Mouse (Mus musculus) hindbrain, embryonic 14.5 days (tissue): Measurements from ENCODE around the gene Qrfpr. TPM values are rescaled to one million over a fixed set of nuclear protein-coding genes. Genes with fewer than 3 reads are reported as not detected.
A peak's percentile ranks its signal among the peaks of the same experiment; 100 is the strongest.

Experiments
- ATAC-seq: fragments of 200-750 bp; cut with Nextera tagmentation; 2 replicates; pipeline ENCODE4 v1.8.0; 2017; ENCODE audit warnings: moderate number of reproducible peaks, mild to moderate bottlenecking, moderate TSS enrichment, moderate library complexity; ENCODE audit not compliant: low FRiP score
- DNase-seq: peaks from one replicate; pipeline ENCODE4 v3.0.0-alpha.2; 2015; ENCODE audit warnings: low spot score
- H3K27ac ChIP-seq: fragments of 300-500 bp; sonication (generic); 2 replicates; pipeline ENCODE4 v1.5.1; 2014; ENCODE audit warnings: mild to moderate bottlenecking, moderate library complexity
- H3K27me3 ChIP-seq: fragments of 300-500 bp; sonication (generic); 2 replicates; pipeline ENCODE4 v1.6.1; 2014; ENCODE audit warnings: mild to moderate bottlenecking, low read length, mixed read lengths; ENCODE audit not compliant: control insufficient read depth, insufficient read depth
- H3K36me3 ChIP-seq: fragments of 300-500 bp; sonication (generic); replicated peaks from 2 replicates; pipeline ENCODE4 v1.6.1; 2014; ENCODE audit not compliant: control insufficient read depth, insufficient read depth
- H3K4me1 ChIP-seq: fragments of 300-500 bp; sonication (generic); replicated peaks from 2 replicates; pipeline ENCODE4 v1.6.1; 2014; ENCODE audit warnings: antibody characterized with exemption, low read length, mixed read lengths; ENCODE audit not compliant: control insufficient read depth, insufficient read depth
- H3K4me2 ChIP-seq: fragments of 300-500 bp; sonication (generic); replicated peaks from 2 replicates; pipeline ENCODE4 v1.6.1; 2014; ENCODE audit warnings: mild to moderate bottlenecking, moderate library complexity
- H3K4me3 ChIP-seq: fragments of 300-500 bp; sonication (generic); replicated peaks from 2 replicates; pipeline ENCODE4 v1.5.1; 2014; ENCODE audit warnings: mild to moderate bottlenecking, low read length
- H3K9ac ChIP-seq: fragments of 300-500 bp; sonication (generic); 2 replicates; pipeline ENCODE4 v1.6.1; 2014
- H3K9me3 ChIP-seq: fragments of 300-500 bp; sonication (generic); 2 replicates; pipeline ENCODE4 v1.6.1; 2016; ENCODE audit warnings: low read length; ENCODE audit not compliant: control insufficient read depth
- WGBS: fragments of 180-500 bp; shearing (Covaris S2); extraction: QIAGEN DNeasy Blood & Tissue Kit; methylation state at CpG from one replicate; pipeline ENCODE4 v1.1.7; 2014; 5-methylcytosine and 5-hydroxymethylcytosine counted together
- polyA plus RNA-seq: library from polyadenylated mRNA; unstranded; fragments of >200 nt; fragmentation: Nextera tagmentation; extraction: Ambion mirVana; gene quantifications from 2 replicates; pipeline ENCODE4 v1.2.1, GENCODE M21; 2014

Qrfpr gene
- polyA plus RNA-seq, 1 experiment from 2014 or later: 1.6 TPM

DNA sequence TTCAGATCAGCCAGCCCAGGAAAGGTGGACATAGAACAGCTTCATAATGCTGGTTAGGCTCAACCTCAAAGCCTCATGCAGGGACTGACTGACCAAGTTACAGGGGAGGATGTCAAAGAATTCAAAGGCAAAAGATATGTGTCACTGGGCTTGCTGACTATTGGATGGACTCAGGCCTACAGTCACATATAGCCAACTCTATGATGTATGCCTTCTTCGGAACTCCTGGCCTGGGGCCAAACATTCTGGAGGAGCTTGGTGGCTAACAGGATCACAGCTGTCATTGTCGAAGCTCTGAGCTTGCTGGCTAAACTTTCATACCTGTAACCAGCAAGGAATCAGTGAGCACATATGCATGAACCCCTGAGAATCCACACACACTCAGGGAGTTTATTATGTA lies 11.2 kb downstream of the Qrfpr start:
- no peaks in the 10 kb centered on the region for H3K4me1 ChIP-seq
- H3K27ac ChIP-seq: no peak overlapping the region
- H3K4me3 ChIP-seq: no peak overlapping the region
- ATAC-seq: no peak
- H3K9ac ChIP-seq: no peak overlapping the region
- WGBS: 58% methylated on average over 2 of the region's 2 CpGs
- no peak for DNase-seq
- H3K36me3 ChIP-seq: no peaks in the 10 kb centered on the region
- no peak overlapping the region for H3K4me2 ChIP-seq
- H3K27me3 ChIP-seq: no peaks in the 10 kb centered on the region
- H3K9me3 ChIP-seq: no peaks in the 10 kb centered on the region

DNA sequence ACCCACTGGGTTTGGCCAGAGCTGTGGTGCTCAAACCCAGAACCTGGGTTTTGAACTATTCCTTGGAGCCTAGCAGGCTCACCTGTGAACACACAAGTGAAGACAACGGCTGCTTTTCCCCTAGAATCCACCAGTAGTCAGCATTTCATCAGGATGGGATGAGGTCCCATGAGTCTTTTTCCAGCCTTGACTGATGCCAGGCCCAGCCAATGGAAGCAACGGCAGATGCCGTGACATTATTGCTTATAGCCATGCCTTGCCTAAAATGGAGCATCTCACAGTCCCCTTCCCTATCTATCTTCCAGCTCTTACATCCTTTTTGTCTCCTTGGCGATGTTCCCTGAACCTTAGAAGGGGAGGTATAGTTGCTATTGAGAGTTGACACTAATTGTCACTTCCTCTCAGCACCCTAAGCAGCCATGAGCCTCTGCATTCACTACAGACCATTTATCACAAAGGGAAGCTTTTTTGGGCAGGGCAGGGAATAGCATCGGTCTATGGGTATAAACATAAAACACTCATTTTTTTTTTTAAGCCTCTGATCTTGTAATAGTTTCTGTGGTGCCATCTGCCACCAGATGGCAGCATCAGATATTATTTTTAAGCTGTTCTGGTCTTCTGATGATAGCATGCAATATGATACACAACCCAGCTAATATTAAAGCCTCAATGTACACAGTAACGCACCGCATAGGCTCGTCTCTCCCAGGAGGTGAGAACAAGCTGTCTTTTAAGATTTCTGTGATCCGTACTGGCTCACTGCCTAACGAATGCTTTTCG lies 12.1 kb downstream of the Qrfpr start:
- H3K9me3 ChIP-seq: no peaks in the 10 kb centered on the region
- ATAC-seq: peak; percentile 84

DNA sequence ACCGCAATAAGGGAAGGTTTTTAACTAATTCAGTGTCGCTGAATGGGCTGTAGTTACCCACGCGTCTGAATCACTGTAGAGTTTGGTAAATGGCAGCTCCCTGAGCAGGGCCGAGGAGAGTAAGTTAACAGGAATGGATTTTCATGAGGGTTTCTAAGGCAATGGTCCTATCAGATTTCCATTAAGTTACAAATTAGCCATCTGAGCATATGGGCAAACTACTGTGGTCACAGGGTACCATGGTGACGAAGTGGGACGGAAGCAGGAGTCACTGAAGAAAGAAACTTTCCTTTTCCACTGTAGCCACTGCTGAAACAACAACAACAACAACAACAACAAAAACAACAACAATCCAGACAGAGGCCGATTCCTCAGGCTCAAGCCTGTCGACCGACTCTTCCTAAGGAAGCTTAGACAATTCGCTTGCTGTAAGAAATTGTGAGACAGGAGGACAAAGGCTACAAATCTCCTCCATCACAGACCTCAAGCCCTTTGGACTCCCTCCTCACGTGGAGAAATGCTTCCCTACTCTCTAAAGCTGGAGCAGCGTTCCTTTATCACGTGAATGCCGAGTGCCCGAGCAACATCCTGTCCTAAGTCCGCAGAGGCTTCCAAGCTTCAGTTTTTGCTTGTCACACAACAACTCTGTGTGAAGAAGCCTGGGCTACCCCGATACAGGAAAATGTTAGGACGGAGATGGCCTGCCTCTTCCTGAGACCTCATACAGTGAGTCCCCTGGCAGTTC lies 14.4 kb downstream of the Qrfpr start:
- no peaks in the 10 kb centered on the region for H3K36me3 ChIP-seq
- no peak for DNase-seq
- no peak overlapping the region for H3K4me3 ChIP-seq
- H3K4me1 ChIP-seq: no peaks in the 10 kb centered on the region
- H3K9ac ChIP-seq: no peak overlapping the region
- H3K9me3 ChIP-seq: no peaks in the 10 kb centered on the region
- 73% methylated on average over 19 of the region's 19 CpGs for WGBS
- H3K27ac ChIP-seq: no peak overlapping the region
- H3K4me2 ChIP-seq: no peak overlapping the region
- ATAC-seq: no peak
- no peaks in the 10 kb centered on the region for H3K27me3 ChIP-seq

More for the DNA sequence above, 12.1 kb downstream of the Qrfpr start:
- peak; percentile 81 for DNase-seq
- H3K27ac ChIP-seq: no peak overlapping the region
- H3K9ac ChIP-seq: no peak overlapping the region
- no peaks in the 10 kb centered on the region for H3K27me3 ChIP-seq
- no peak overlapping the region for H3K4me3 ChIP-seq
- no peaks in the 10 kb centered on the region for H3K4me1 ChIP-seq
- no peak overlapping the region for H3K4me2 ChIP-seq
- 62% methylated on average over 11 of the region's 11 CpGs for WGBS
- no peaks in the 10 kb centered on the region for H3K36me3 ChIP-seq

DNA sequence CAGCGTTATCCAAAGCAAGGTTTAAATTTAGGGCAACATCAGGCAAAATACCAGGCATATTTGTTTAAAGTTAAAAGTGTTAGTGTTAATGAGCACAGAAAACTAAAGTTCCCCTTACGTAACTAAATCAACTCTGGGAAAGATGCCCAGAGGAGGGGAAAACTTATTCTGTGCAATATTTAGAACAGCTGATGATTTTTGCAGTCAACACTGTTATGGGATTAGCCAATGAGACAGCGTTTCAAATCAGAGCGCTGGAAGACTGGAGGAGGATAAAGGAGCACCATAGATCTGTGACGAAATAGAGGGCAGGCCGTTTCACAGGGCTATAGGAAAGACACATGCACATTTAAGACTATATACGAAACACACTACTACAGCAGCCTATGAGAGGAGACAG lies 19.2 kb downstream of the Qrfpr start:
- H3K9ac ChIP-seq: no peak overlapping the region
- 81% methylated on average over 7 of the region's 7 CpGs for WGBS

DNA sequence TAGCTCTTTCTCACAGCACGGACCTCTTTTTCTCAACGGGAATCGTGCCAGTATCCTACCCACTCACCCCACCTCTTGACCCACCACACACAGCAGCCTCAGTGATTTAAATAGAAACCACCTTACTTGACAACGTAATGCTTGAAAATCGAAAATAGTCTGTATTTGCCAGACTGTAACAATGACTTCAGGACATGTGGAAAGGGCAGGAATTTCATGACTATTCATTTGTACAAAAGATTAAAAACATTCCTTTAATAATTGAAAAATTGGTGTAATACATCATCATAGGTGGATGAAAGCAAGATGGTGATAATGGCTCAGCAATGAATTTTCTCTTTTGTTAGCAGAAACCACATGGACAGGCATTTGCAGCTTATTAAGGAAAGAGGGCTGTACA lies 21.0 kb downstream of the Qrfpr start:
- Histone ChIP-seq H3K4me3 (no peak overlapping the region), H3K4me2 (no peak overlapping the region), H3K9me3 (no peaks in the 10 kb centered on the region), H3K4me1 (no peaks in the 10 kb centered on the region), H3K27ac (no peak overlapping the region), H3K9ac (no peak overlapping the region), H3K27me3 (no peaks in the 10 kb centered on the region), H3K36me3 (no peaks in the 10 kb centered on the region)
- WGBS: 67% methylated on average over 5 of the region's 5 CpGs
- ATAC-seq (no peak), DNase-seq (no peak)

More for the DNA sequence above, 19.2 kb downstream of the Qrfpr start:
- H3K27ac ChIP-seq: no peak overlapping the region
- no peak overlapping the region for H3K4me2 ChIP-seq
- ATAC-seq: no peak
- no peak overlapping the region for H3K4me3 ChIP-seq
- no peak for DNase-seq
- no peaks in the 10 kb centered on the region for H3K4me1 ChIP-seq
- no peaks in the 10 kb centered on the region for H3K36me3 ChIP-seq
- H3K27me3 ChIP-seq: no peaks in the 10 kb centered on the region
- no peaks in the 10 kb centered on the region for H3K9me3 ChIP-seq

DNA sequence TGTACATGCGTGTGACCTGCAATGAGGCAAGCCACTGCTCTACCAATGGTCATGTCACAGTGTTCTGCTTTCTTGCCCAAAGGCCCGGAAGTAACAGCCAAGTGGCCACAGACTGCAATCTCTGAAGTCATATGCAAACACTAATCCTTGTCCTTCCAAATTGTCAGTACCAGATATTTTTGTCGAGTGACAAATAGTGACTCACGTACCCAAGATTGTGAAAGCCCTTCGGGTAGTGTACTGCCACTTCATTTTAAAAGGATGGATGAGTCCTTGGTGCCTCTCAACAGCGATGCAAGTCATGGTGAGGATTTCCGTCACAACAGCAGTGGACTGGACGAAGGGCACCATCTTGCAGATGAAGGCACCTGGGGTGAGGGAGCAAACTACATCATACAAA lies 32.9 kb downstream of the Qrfpr start:
- Histone ChIP-seq H3K9me3 (no peaks in the 10 kb centered on the region), H3K4me3 (no peak overlapping the region), H3K27me3 (no peaks in the 10 kb centered on the region), H3K36me3 (no peaks in the 10 kb centered on the region), H3K4me2 (no peak overlapping the region), H3K27ac (no peak overlapping the region), H3K9ac (no peak overlapping the region), H3K4me1 (no peaks in the 10 kb centered on the region)
- WGBS: 93% methylated on average over 8 of the region's 8 CpGs
- ATAC-seq (no peak), DNase-seq (no peak)

DNA sequence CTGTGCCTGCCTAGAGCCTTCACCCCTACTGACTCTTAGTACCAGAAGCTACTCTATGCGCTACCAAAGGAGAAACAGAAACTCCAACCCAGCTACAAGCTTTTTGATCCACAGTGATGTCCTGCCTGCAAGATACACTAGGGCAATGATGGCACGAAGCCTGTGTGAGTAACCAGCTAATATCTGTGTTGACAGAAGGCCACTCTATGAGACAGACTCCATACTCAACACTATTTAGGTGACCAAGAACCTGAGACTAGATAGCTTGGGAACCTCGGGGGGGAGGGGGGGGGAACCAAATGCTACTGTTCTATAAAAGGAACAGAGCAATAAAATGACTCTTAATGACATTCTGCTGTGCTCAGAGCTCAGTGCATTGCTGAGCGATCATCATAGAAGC lies 35.6 kb downstream of the Qrfpr start:
- Histone ChIP-seq H3K4me3 (no peak overlapping the region), H3K9me3 (no peaks in the 10 kb centered on the region), H3K27ac (no peak overlapping the region), H3K4me2 (no peak overlapping the region), H3K36me3 (no peaks in the 10 kb centered on the region), H3K9ac (no peak overlapping the region), H3K27me3 (no peaks in the 10 kb centered on the region), H3K4me1 (no peaks in the 10 kb centered on the region)
- DNase-seq (no peak), ATAC-seq (no peak)
- WGBS: 88% methylated on average over 4 of the region's 4 CpGs

DNA sequence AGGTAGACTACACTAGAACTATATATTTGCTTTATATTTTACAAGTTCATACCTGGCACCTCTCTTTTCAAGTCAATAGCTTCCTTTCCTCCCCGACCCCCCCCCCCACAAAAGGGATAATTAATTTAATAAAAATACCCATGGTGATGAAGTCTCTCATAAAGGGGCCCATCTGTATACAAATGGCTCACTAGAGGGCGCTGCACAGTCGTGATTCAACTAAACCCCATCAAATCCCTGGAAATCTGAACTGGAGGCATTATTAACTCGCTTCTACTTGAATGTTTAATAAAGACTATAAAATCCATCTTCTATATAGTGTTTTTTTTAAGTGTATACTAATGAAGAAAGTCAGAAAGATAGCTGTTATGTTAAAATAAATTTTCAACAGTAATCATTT lies 40.6 kb downstream of the Qrfpr start:
- H3K4me3 ChIP-seq: no peak overlapping the region
- no peak for ATAC-seq
- H3K9ac ChIP-seq: no peak overlapping the region
- no peaks in the 10 kb centered on the region for H3K4me1 ChIP-seq
- H3K9me3 ChIP-seq: no peaks in the 10 kb centered on the region
- H3K27ac ChIP-seq: no peak overlapping the region
- 7% methylated on average over 4 of the region's 4 CpGs for whole genome bisulfite sequencing
- peak; percentile 78 for DNase-seq
- H3K27me3 ChIP-seq: no peaks in the 10 kb centered on the region
- no peak overlapping the region for H3K4me2 ChIP-seq
- no peaks in the 10 kb centered on the region for H3K36me3 ChIP-seq

DNA sequence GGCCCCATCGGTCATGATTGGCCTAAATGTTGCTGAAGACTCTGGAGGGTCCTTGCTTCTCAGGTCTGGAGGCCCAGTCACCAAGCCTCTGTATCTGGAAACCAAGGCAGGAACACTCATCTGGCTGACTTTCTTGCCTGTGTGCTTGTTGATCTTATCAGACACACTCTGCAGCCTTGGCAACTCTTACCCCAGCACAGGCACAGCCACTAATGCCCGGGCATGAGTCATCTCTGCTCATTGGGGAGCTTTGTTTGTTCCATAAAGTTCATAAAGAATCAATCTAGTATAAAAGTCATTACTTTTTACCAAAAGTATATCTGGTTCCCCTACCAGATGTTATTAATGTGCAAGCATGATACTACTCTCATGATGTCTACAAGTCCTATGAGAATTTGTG lies 48.4 kb downstream of the Qrfpr start:
- 93% methylated on average over 2 of the region's 2 CpGs for WGBS

More for the DNA sequence above, 48.4 kb downstream of the Qrfpr start:
- peaks cover 7% of the 10 kb centered on the region; the same call in 1 of the 2 replicates for H3K36me3 ChIP-seq
- ATAC-seq (no peak), DNase-seq (no peak)
- H3K9ac ChIP-seq: no peak overlapping the region
- no peaks in the 10 kb centered on the region for H3K4me1 ChIP-seq
- no peak overlapping the region for H3K27ac ChIP-seq
- H3K27me3 ChIP-seq: no peaks in the 10 kb centered on the region
- no peaks in the 10 kb centered on the region for H3K9me3 ChIP-seq
- no peak overlapping the region for H3K4me3 ChIP-seq
- H3K4me2 ChIP-seq: no peak overlapping the region
